Mouse (Mus musculus) bone marrow macrophage, adult 2 months (primary cell): ENCODE data around the gene Col11a2. TPM values are rescaled to one million over a fixed set of nuclear protein-coding genes. Genes with fewer than 3 reads are reported as not detected.

Experiments used
- H3K27ac ChIP-seq: 2 replicates; pipeline ENCODE4 v1.5.1; 2012; ENCODE audit warnings: low read depth, low read length; ENCODE audit not compliant: insufficient read depth
- H3K4me1 ChIP-seq: 2 replicates; pipeline ENCODE4 v1.6.1; 2012; ENCODE audit warnings: low read length; ENCODE audit not compliant: control insufficient read depth, insufficient read depth
- H3K4me3 ChIP-seq: 2 replicates; pipeline ENCODE4 v1.5.1; 2012; ENCODE audit warnings: mild to moderate bottlenecking, low read length, moderate library complexity; ENCODE audit not compliant: insufficient read depth
- CTCF ChIP-seq: IDR thresholded peaks from 2 replicates; pipeline ENCODE4 v1.5.1; 2012; ENCODE audit warnings: low read depth, mild to moderate bottlenecking, low read length, moderate library complexity
- POLR2A ChIP-seq: IDR thresholded peaks from 2 replicates; pipeline ENCODE4 v1.6.1; 2012; ENCODE audit warnings: mild to moderate bottlenecking, low read depth, low read length, borderline replicate concordance
- polyA plus RNA-seq: library from polyadenylated mRNA; stranded (reverse); fragments of >200 nt; gene quantifications from 2 replicates; pipeline ENCODE4 v1.2.4, GENCODE M21; 2012; ENCODE audit not compliant: missing spikeins, insufficient read depth, insufficient read length

Gene Col11a2
- polyA plus RNA-seq, 1 experiment = 0.51 TPM

DNA sequence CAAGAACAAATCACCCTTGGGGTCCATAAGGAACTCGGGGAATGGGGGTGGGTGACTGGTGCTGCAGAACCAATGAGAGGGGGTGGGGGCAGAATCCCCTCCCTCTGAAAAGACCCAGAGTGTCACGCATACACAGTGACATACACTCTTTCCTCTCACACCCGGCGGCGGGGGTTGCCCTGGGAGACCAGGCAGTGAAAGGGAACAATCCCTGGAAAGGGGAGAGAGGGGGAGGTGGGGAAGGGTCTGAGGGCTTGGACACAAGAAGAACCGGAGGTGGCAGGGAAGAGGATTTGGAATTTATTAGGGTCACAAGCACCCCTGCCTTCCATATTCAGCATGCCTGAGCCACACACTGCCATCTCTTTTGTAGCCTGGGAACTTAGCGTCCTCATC, 13.5 kb upstream of the Col11a2 start:
- Histone ChIP-seq H3K27ac (no peak overlapping the region), H3K4me1 (peaks cover 28% of the 10 kb centered on the region), H3K4me3 (no peak overlapping the region)
- TF ChIP-seq POLR2A (no peak), CTCF (no peak)

DNA sequence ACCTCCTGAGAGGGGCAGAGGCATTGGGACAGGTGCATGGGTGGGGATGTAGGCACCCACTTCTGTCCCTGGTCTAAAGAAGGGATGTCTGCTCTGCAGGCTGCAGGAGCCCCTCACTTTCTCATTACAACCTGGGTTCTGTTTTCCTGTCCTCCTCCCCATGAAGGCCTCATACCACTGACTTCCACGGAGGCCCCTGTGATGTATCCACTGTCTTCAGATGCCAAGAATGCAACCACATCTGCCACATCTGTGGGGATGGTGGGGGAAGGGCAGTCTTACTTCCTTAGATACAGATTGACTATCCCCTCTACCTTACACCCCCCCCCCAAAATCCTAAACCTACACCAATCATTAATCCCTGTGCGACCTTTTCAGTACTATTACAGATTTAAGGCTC, 13.0 kb upstream of the Col11a2 start:
- Histone ChIP-seq H3K4me1 (peaks cover 28% of the 10 kb centered on the region), H3K27ac (no peak overlapping the region), H3K4me3 (no peak overlapping the region)
- no peak for TF ChIP-seq CTCF
- no peak for TF ChIP-seq POLR2A

DNA sequence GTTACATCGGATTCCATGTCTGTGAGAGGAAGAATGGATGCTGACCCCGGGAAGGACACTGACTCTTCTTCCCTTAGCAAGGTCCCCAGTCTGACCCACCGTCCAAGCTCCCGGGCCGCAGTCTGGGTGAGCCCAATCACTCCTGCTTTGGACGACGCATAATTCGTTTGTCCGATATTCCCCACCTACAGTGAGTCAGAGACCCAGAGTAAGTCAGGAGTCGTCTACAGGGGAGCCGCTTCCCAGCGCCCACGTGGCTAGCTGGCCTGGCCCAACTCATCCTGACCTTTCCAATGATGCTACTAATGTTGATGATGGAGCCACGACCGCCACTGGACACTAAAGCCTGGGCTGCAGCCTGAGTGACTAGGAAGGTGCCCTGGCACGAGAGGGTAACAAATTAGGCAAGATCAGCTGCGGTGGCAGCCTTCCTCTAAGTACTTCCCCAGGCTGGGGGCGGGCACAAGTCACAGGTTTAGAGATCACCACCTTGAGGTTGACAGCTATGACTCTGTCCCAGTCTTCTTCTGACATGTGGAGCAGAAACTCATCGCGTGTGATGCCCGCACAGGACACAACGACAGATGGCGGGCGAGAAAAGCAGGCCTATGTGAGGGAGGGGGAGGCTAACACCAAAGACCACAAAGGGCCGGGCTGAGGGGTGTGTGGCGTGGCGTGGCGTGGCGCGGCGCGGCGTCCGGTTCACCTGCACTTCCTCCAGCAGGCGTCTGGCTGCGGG, 12.2 kb upstream of the Col11a2 start:
- Histone ChIP-seq H3K4me3 (peak overlapping the region; percentile 75), H3K4me1 (peaks cover 28% of the 10 kb centered on the region)
- TF ChIP-seq POLR2A = no peak
- no peak for TF ChIP-seq CTCF

DNA sequence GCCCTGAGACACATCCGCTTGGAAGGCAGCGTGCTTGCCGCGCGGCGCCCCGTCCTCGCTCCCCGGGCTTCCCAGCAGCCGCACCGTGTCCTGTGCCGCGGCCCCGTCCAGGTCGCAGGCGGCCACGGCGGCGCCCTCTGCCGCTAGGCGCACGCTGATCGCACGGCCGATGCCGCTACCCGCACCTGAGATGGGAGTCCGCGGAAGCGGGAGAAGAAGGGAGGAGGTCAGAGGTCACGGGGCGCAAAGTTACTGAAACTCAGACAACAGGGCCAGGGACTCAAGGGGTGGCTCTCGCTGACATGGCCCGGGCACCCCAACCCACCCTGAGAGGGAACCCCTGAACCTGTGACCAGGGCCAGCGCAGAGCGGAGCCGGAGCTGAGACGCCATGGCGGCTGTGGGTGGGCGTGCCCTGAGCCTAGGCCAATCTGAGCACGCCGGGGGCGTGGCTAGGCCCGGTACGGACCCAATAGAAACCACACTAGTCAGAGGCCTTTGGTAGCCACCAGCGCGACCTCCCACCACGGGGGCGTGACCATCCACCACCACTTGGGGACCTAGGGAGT, 11.5 kb upstream of the Col11a2 start, which contains the start of gene H2-Ke6:
Gene H2-Ke6 (minus strand): TSS at position 405 of the 568 bp plus-strand sequence.
- TF ChIP-seq CTCF (no peak), POLR2A (0 out of 2 replicates have a peak, but pooled peaks have one; percentile 33)
- H3K4me1 ChIP-seq = peaks cover 28% of the 10 kb centered on the region
- H3K27ac ChIP-seq = peak within 1 kb of the TSS; percentile 43
- H3K4me3 ChIP-seq = peak within 1 kb of the TSS; percentile 75

More for the DNA sequence above, 12.2 kb upstream of the Col11a2 start:
- H3K27ac ChIP-seq = peak overlapping the region; percentile 43

DNA sequence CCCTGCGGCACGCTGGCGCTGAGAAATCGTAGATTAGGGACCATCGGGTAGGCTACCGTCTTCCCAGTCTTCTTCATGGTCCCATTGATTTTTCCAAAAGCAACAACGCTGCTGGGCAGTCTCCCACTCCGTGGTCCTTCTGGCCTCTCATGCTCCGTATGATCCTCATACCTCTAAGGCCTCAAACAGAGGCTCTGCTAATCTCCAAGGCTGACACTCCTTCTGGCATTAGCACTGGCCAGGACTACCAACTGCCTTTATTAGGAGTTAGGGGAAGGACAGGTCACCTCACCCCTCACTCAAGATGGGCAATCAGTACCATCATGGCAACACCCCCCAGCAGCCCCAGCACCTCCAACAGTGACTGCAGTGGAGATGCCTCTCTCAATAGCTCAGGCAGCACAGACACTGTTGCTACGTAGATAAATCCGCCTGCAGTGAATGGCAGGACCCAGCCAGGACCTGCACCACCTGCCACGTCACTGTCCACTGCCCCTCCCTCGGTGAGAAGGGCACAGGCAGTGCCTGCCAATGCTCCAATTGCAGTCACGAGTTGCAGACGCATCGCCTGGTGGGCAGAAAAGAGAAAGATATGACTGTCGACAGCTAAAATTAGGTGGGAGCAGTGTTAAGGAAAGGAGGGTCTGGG, 10.6 kb upstream of the Col11a2 start:
- TF ChIP-seq POLR2A (no peak), CTCF (no peak)
- no peak overlapping the region for H3K27ac ChIP-seq
- peaks cover 32% of the 10 kb centered on the region for H3K4me1 ChIP-seq

DNA sequence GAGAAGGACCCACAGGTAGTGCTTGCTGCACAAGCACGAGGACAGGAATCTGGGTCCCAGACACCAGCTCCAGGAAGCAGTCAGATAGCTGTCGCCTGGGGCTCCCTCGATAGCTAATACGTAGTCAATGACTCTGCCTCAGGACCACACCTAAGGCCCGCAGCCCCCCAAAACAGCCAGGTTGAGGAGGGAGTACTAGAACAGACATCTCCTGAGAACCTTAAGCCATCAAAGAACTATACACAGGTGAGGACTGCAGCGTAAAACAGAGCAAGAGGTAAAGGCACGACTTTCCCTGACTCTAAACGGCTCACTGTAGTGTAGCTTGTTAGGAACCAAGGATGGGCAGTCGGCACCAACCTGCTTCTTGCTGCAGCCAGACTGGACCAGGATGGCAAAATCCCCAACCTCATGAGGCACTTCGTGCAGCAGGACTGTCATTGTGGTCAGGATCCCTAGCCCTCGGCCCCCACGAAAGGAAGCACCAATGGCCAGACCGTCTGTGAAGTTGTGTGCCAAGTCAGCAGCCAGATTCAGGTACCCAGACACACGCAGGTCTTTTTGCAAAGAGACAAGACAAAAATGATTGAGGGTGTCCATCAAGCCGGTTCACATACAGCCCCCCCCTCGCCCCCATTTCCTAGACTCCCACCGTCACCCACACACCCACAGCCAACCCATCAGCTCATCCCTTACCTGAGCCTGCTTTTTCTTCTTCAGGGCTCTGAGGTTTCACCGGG, 9.9 kb upstream of the Col11a2 start:
- TF ChIP-seq POLR2A (no peak), CTCF (no peak)
- H3K4me1 ChIP-seq = peaks cover 37% of the 10 kb centered on the region
- H3K4me3 ChIP-seq = peak overlapping the region; percentile 82; the same call in 1 of the 2 replicates
- H3K27ac ChIP-seq = no peak overlapping the region

More for the DNA sequence above, 10.6 kb upstream of the Col11a2 start:
- no peak overlapping the region for H3K4me3 ChIP-seq

DNA sequence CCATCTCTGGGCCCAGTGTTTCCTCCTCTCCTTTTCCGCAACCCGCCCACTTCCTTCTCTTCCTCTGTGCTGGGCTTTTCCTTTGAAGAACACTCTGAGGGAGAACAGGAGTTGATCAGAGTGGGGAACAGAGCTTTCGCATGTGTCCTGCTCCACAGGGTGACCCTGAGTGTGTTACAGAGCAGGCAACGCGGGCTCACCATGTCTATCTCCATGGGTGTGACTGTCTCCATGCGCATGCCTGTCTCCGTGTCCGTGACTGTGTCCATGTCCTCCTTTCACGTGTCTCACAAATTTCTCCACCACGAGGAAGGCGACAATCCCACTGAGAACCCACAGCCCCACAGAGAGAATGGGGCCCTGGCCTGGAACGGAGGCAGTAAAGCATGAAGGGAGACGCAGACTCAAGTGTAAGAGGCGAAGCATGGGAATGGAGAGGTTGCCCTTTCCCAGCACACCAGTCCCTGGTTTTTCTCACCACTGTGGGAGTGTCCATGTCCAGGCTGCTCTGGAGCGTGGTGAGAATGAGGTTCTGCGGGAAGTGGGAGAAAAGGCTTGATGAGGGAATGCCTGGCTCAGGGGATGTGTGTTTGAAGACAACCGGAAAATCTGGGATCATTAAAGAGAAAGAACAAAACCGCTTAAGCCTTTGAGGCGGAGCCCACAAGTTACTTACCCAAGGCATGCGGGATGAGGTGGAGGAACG, 9.2 kb upstream of the Col11a2 start:
- Histone ChIP-seq H3K27ac (peak overlapping the region; percentile 29), H3K4me1 (peaks cover 37% of the 10 kb centered on the region), H3K4me3 (peak overlapping the region; percentile 82)
- no peak for TF ChIP-seq CTCF
- no peak for TF ChIP-seq POLR2A

DNA sequence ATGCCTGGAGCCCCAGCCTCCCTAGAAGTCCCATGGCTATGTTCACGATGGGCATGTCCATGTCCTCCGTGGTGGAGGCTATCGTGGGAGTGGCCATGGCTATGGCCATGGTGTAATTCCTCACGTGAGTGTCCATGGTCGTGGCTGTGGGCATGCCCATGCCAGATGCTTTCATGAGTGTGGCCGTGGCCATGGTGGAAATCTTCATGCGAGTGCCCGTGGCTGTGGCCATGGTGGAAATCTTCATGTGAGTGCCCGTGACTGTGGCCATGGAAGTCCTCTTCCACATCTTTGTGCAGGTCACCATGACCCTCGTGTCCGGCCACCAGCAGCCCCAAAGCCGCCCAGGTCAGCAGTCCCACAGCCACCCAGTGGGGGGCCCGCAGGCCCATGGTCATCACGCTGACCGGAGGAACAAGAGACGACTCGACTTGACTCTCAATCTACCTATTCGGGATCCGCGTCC, 8.3 kb upstream of the Col11a2 start:
- no peak for TF ChIP-seq POLR2A
- TF ChIP-seq CTCF = no peak
- H3K4me3 ChIP-seq = peak overlapping the region; percentile 82
- H3K27ac ChIP-seq = peak overlapping the region; percentile 75
- H3K4me1 ChIP-seq = peaks cover 34% of the 10 kb centered on the region

DNA sequence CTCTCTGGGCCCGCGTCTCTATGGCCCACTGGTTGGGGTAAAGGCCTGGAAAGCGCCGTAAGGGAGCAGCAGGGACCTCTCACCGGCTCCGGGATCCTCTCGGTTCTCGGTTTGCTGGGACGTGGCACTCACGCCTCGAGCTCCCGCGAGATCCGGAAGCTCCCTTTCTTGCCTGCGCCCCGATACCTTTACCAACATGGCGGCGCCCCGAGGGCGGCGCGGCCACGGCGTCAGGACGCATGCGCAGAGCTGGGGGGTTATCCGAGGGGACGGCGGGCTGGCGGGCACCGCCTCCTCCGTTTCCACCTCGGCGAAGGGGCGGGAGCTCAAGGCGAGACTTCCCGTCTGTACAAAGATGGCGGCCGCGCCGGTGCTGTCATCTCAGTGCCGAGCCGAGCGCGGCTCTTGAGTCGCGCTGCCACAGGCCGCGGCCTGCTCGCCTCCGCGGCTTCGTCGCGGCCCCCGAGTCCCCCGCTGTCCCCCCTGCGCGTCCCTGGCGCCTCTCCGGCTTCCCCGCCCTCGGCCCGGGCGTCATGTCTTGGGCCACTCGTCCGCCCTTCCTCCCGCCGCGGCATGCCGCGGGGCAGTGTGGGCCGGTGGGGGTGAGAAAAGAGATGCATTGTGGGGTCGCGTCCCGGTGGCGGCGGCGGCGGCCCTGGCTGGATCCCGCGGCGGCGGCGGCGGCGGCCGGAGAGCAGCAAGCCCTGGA, 7.6 kb upstream of the Col11a2 start, which contains the start of the genes Slc39a7 and Rxrb:
Gene Slc39a7 (minus strand): TSS at position 218 of the 709 bp plus-strand sequence.
Gene Rxrb (plus strand): TSS at position 348 of the 709 bp plus-strand sequence.
- TF ChIP-seq CTCF (no peak), POLR2A (no peak)
- Histone ChIP-seq H3K4me3 (peak within 1 kb of the TSS; percentile 82), H3K27ac (peak within 1 kb of the TSS; percentile 75), H3K4me1 (peaks cover 28% of the 10 kb centered on the region)
